Mouse (Mus musculus) erythroid progenitor cell, adult 5-6 weeks (primary cell): ENCODE measurements around the gene Ldb2. TPM values are rescaled to one million over a fixed set of nuclear protein-coding genes. Genes with fewer than 3 reads are reported as not detected.

Experiments
- ATAC-seq: replicated peaks from 2 replicates; pipeline ENCODE4 v1.8.0; 2016; ENCODE audit warnings: moderate number of reproducible peaks, mild to moderate bottlenecking, moderate TSS enrichment, inconsistent platforms; ENCODE audit not compliant: poor library complexity, low FRiP score, severe bottlenecking
- total RNA-seq, 2 experiments: library from RNA; stranded (forward) in 1 of 2; stranded (reverse) in 1 of 2; fragments of 150-400 nt in 1 of 2; fragments of 186-747, 209-891 nt in 1 of 2; gene quantifications; 2 replicates each; pipeline versions ENCODE4 v1.2.3 to v1.2.4; 2015 to 2017; ENCODE audit warnings: low replicate concordance in 2 of 2

The Ldb2 gene
- total RNA-seq, 2 experiments from 2014 or later = 1.3 TPM; not detected in 1

DNA sequence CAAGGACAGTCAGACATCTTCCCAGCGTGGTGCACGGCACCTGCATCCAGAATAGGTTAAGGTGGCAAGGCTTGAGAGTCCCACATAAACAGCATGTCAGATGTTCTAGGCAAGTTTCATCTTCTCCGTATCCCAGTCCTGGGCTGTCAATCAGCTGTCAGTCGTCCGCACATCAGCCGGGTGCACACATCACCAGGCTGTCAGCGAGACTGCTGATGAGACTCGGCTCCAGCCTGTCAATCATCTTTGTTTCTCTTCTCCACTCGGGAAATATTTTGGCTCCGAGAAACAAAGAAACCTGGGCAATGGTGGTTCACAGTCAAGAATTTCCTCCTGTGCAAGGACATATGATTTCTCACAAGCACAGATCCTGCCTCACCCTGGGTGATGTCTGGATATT, 132.1 kb downstream of the Ldb2 start:
- no peak for ATAC-seq

DNA sequence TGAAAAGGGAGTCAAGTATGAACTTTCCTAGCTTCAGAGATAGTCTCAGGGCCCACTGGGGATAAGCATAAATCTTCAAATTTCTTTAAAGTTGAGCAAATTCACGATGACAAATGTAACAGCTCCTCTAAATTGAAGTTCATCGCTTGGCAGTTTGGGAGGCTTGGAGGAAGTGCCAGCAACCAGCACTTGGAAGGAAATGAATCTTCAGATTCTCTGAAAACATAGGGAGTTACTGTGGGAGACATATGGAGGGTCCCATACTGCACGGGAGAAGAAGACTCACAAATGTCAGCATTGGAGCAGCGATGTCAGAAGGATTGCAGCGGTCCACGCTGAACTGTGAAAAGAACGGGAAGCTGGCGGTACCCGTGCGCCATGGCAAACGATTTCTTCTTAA, 139.8 kb downstream of the Ldb2 start:
- no peak for ATAC-seq

DNA sequence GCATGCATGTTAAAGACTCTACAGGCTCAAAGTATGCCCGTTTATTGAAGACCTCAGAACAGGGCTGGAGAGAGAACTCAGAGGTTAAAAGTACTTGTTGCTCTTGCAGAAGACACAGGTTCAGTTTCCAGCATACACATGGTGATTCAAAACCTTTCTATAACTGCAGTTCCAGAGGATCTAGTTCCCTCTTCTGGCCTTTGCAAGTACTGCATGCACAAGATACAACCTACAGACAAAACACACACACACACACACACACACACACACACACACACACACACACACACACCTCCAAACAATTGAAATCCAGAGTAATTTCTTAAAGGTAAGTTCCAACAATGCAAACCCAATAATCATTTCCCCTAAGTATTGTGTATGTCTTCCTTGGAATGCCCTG, 142.8 kb downstream of the Ldb2 start:
- no peak for ATAC-seq

DNA sequence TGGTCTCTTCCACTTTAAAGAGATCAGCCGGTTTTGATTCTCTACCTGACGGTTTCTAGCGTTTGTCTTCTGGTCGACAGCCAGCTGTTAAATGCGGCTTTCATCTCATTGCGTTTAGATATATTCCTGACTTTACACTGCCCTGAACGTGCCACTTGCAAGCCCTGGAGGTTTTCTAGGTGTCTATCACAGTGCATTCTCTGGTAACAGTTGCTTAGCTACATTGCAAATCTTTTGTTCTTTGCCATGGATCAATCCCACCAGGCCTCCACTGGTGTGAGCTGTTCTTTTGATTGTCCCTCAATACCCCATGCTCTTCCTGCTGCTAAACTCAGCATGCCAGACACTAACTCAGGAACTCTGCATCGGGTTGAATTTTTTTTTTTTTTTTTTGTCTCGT, 145.1 kb downstream of the Ldb2 start:
- no peak for ATAC-seq

DNA sequence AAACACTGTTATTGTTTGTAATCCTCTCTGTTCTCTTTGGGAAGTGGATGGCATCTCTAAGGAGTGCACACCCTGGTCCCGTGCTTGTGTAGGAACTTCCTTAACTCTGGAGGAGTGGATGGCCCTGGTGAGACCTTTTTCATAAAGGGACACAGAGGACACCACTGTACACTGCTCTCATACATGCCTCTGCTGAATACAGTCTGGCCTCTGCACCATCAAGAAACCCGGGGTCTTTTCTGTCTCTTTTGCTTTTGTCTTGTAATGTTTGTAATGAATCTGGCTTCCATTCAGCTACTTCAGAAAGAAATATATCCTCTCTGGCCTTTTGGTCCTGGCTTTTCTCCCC, 152.7 kb downstream of the Ldb2 start:
- ATAC-seq = no peak

DNA sequence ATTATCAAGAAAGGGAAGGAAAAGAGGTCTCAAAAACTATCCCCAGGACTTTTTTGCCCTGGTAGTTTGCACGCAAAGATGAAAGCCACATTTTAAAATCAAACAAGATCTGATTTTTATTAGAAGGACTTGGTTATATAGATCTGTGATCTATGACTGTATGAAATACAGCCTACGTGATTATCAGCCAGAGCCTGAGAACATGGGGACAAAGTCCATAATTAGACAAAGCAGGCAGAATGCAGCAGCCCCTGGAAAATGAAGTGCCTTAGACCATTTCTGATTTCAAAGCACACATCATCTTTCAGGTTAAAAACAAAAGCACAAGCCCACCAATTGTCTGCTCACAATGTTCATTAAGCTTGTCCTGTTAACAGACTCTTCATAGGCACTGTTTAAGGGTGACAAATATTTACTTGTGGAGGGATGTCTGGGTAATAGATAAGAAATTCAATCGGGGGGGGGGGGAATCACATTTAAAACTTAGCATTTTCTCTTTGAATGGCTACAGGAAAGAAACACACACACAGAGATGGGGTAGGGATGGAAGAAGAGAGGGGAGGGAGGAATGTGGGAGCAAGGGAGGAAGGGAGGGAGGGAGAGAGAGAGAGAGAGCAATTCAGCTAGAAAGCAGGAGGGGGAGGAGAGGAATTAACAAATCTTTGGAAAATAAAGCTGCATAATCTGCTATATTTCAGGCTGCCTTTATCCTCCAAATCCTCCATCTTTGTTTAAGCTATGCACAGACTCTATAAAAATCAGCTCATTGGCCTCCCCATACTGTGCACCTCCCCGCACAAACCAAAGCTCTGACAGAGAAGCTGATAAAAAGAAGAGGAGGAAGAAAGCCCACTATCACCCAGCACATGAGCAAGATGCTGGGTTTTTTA, 153.3 kb downstream of the Ldb2 start:
- ATAC-seq = no peak

DNA sequence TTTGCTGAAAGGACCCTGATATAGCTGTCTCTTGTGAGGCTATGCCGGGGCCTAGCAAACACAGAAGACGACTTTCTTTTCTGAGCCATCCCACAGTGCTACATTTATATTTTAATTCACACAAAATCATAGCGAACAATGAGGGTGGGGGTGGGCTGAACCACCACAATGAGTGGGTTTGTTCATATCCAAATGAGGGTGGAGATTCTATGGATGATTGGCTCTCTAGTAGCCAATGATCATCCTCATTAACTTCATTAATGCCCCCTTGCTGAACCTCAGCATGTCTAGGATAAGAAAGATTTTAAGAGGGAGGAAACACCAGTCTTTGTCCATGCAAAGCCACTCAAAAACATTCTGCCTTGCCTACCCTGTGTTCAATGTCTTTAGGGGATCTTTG, 156.4 kb downstream of the Ldb2 start:
- no peak for ATAC-seq

DNA sequence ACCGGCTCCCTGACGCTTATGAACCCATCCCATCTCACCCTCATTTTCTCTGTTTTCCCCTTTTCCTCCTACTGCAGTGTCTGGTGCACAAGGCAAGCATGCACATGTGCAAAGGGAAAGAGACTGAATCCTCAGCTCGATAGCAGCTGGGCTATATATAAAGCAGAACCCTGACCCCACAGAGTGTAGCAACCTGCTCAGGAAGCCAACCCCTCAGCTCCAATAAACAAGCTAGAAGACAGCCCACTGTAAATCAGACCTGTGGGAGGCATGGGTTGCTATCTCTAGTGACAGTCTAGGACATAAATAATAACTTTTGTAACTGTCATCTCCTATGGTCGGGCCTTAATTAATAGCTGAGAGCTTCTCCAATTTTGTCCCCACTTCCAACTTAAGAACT, 158.4 kb downstream of the Ldb2 start:
- ATAC-seq = no peak

DNA sequence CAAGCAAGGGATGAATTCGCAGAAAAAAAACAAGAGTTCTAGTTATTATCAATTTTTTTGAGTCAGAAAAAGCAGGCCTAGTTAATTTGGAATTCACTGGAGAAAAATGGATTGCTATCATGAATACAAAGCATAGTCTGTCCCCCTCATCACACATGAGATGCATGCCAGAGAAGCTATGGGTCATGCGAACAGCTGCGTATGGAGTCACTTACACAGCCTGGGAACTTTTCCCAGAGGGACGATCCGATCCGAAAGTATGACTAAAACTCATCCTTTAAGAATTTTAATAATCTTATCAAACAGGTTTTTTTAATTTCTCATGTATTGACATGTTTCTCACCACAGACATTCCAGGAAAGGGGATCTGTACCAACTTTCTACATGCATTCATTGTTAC, 163.9 kb downstream of the Ldb2 start:
- no peak for ATAC-seq

DNA sequence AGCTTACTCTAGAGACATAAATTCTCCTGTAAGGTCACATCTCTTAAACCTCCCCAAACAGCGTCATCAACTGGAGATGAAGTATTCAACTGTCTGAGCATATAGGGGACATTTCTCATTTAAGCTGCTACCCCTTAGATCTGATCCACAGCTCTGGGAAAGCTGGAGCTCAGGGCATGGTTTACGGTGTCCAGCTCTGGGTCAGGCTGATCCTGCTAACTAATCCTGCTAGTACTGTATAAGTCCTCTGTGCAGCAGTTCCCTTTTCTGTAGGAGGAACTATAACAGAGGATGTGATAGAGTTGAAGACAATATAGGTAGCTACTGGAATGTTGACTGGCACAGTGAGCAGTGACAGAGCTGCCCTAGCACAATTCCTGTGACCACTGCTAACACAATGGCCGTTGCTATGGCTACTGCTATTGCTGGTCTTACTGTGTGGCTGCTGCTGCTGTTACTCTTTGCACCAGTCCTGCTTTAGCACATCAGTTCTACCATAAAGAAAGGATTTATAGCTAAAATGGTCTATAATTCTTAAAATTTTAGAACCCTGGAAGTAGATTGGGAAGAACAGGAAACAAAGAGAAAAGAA, 170.3 kb downstream of the Ldb2 start:
- ATAC-seq = no peak

DNA sequence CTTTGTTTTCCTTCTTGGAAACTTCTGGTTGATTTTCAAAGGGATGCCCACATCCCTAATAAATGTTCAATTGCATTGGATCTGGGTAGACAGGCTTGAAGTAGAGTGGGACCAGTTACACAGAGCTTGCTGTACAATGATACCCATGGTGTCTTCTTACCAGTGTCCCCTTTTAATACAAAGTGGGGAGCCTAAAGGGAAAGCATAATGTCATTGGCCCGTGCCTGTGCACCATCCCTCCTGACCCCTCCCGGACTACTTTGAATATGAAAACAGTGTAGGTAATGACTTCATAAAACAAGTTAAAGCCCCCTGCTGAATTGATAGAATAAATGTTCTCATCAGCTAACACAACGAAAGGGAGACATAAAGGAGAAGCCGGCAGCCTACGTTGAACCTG, 172.0 kb downstream of the Ldb2 start:
- no peak for ATAC-seq

DNA sequence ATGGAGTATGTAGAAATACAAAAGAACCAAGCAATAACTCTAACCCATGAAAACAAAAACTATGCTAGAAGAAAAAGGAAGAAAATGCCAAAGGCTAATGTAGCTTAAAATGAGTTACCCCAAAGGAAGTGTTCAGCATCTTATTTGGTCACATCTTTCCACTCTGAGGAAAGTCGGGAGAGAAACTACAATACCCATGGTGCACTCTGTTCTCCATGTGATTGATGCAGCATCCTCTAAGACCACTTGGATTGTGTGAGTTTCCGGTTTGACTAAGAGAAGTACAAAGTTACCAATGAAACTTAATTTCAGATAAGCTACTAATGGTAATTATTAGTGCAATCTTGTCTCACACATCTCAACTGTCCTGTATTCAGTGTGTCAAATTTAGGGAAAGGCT, 172.6 kb downstream of the Ldb2 start:
- no peak for ATAC-seq

DNA sequence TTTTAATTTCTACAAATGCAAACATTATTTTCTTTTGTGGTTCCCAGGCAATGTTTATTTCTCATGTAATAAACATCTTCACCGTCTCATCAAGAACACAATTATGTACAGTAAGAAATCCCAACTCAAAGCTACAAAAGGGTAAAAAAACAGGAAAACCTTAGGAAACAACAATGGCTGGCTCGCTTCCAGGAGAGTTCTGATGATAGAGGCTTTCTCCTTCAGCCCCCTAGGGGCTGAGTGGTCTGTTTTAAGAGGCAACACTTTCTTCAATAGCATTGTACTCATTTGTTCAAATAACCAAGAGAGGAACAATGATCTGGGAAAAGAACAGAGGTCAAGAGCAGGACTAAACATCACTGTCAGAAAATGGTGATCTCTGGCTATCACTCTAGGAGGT, 173.4 kb downstream of the Ldb2 start:
- no peak for ATAC-seq

DNA sequence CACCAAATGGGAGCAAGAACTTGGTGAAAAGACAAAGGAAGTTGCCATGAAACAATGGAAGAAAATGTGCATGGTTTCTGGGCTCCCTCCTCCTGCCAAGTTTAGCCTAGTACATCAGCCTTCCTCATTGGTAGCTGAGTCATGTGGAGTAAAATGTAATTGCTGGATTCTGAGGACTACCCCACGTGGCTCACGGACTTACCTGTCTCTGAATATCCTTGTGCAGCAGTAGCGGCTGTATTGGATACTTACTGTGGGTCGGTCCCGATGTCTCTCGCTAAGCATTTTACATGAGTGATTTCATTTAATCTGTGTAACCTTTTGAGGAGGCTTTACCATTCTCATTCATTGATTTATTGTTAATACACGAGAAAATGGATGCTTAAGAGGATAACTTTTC, 183.8 kb downstream of the Ldb2 start:
- ATAC-seq = no peak

DNA sequence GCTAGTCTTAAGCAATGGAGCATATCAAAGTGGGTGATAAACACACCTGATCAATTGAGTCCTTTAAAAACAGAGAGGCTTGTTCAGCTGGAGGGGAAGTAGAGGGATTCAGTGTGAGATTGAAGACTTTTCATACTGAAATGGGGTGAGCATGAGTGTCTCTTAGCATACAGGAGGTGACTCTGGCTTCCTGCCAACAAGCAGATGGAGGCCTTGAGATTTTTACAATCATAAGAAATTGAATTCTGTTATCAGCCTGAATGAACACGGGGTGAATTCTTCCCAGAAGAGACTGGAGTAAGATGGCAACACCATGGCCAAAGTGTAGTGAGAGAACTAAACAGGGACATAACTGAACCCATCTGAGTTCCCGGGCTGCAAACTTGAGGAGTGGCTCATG, 190.6 kb downstream of the Ldb2 start:
- no peak for ATAC-seq

DNA sequence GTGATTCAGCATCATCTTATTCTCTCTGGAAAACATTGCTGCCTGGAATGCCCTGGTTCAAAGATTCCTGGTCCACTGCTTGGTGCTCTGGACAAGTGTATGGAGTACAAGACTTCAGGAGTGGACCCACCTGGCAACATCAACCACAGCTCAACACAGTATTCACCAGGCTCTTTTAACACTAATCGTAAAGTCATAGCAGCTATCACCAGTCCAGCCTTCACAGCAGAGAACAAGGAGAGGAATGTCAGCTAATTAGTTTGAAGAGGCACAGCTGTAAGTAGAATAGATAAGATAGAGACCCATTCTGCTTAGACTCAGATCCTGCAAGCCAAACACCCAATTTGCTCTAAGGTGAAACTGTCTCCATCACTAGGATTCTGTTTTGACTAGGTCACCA, 198.1 kb downstream of the Ldb2 start:
- ATAC-seq = no peak

DNA sequence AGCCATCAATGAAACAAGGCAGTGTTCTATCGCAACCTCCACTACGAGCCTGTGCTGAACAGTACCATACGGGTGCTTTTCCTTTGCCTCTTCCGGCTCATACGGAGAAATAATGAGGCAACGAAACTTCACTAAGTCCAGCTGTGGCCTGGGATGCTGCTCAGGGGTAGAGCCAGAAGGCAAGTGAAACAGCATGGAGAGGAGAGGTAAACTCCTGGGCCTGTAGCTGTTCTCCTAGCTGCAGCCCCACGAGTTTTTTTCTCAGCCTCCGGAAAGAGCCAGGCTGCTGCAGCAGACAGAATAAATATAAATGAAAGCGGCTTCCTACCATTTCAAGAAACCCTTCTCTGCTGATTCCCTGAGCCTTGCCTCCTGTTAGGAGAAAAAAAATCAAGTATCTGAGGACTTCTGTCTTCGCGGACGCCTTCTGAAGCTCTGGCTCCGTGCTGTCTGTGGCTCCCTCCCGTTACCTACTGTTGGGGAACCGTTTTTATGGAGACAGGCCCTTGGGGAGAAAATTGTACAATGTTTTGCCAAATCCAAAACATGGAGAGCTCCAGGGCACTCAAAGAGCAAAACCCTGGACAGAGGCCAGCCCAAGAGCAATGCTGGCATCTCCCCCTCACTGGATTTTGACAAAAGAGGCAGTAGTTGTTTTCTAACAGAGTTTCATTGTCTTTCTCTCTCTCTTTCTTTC, 205.8 kb downstream of the Ldb2 start:
- ATAC-seq = no peak

DNA sequence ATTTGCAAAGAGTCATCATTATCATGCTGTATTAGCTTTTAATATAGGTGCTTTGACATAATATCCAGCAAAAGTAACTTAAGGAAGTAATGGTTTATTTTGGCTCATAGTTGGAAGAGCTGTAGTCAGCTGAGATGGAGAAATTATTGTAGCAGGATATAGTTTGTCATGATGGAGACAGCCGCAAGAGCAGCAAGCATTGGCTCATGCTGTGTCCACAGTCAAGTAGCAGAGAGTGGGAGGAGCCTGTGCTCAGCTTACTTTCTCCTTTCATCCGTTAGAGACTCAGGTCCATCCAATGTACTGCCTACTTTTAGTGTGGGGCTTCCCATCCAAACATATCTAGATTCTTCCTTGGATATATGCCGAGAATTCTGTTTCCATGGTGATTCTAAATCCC, 208.7 kb downstream of the Ldb2 start:
- no peak for ATAC-seq

DNA sequence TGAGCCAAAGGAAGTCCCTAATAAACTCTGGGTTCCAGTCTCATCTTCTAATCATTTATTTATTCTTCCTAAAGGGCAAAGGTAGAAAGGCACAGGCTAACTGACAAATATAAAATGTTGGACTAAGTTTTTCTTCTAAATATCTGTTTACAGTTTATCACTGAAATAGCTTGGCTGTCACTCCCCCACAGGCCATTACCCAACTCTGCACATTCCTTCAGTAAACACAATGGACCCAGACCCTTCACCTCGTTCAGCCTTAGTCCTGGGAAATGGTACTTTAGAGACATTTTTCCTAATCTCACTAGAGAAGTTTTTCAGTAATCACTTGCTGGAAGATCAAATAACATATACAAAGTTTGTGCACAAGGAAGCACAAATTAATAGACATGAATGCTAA, 210.2 kb downstream of the Ldb2 start:
- no peak for ATAC-seq

DNA sequence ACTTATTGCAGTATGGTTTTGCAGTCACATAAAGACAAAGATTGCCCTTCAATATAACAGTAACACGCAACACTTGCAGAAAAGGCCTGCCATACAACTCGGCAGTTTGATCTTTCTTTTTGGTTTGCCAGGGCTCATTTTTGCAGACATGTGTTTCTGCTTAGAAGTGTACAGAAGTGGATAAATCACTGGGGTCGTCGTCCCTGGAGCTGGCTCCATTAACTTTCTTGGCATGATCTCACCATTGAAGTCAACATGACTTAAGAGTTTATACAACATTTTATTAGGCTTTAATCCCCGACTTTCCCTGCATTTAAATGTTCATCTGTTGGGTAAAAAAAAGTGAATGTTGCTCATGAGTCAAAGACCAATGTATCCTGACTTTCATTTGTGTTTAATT, 212.9 kb downstream of the Ldb2 start:
- ATAC-seq = no peak

DNA sequence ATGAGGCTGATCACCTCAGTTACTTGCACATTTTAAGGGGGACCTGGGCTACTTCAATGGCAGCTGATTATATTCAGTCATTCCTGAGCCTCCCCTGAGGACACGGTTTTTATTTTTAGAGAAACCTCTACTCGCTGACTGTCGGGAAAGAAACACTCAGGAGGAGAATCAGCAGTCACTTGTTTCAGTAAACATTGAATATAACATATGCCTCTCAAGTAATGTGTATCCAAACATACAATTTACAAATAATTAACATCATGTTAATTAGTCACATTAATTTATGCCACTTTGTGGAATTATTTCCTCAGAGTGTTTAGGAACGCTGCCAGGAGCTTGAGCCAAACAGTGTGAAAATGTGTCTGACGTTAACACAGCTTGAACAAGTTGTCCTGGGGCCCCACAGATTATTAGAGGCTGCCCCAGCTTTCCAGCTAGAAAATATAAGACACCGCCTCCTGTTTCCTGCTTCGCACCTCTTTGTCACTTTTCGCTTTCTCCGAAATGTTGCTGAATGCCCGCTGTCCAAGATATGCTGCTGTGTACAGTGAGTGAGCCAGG, 219.5 kb downstream of the Ldb2 start:
- ATAC-seq = no peak
